Mouse (Mus musculus) heart, postnatal 4 days (tissue): ENCODE data around the gene Atp2b1. TPM values are rescaled to one million over a fixed set of nuclear protein-coding genes. Genes with fewer than 3 reads are reported as not detected.

Source experiments
- DNase-seq: peaks from one replicate; pipeline ENCODE4 v3.0.0; 2021
- total RNA-seq, 2 experiments: library from RNA; stranded (reverse); gene quantifications; 2 replicates each; pipeline ENCODE4 v1.2.3; 2021

Atp2b1 gene
- 10 to 100 TPM; 82.7 to 83.4 TPM for total RNA-seq

DNA sequence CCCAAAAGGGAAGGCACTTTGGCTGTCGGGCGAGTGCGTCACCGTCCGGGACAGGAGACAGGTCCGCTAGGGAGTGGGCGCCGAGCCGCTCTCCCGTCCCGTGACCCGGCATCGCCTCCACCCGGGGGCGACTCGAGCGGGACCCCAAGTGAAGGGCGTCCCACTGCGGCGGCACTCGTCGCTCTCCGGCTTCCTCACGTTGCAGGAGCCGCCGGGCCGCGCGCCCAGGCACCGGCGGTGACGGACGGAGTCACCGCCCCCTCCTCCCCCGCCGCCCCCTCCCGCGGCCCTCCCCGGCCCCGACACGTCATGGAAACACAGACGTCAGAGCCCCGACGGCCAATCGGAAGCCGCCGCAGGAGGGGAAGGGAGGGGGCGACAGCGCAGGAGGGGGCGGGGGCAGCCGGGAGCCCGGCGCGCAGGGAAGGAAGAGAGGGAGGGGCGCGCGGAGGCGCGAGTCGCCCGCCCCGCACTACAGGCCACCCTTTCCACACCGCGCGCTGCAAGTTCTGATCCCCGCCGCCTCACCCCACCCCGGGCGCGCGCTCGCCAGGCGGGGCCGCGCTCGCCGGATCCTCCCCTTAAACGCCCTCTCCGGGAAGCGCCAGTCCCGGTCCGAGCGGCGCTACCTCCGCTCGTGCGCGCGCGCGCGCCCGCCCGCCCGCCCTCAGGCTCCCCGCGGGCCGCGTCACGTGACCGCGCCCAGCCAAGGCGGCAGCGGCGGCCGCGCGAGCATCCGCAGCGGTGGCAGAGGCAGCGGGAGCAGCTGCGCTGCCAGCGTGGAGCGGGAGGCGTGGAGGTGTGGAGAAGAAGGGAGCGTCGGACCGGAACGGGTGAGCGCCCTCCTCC lies at the start of gene Atp2b1:
Gene Atp2b1 (plus strand): TSS at position 446 of the 849 bp plus-strand sequence.
- DNase-seq = peak; percentile 96

- DNase-seq = no peak
Observed at GRCm38 (mm10) chr10:98864851-98865250, 49.4 kb upstream of the Atp2b1 start.

DNA sequence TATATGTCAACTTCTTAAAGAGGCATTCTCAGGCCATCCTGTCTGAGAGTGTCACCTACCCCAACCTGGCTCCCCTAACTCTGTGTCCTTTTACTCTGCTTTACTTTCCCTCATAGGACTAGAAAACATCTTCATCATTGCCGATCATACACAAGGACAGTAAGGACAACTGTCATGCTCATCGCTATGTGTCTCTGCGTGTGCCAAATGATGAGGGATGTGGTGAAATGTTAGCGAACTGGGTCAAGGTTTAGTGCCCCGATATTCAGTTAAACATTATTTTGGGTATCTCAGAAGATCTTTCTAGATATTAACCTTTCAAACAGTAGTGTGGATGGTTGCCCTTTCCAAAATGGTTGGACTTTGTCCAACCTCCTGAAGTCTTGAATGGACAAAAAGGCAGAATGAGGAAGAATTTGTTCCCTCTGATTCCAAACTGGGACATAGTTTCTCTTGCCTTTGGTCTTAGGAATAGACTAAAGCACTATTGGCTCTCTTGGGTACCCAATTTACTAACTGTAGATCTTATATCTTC lies 47.3 kb upstream of the Atp2b1 start:
- no peak for DNase-seq

- DNase-seq = no peak
Observed at GRCm38 (mm10) chr10:98868351-98868908, 45.8 kb upstream of the Atp2b1 start.

- no peak for DNase-seq
Observed at GRCm38 (mm10) chr10:98877855-98878254, 36.4 kb upstream of the Atp2b1 start.

DNA sequence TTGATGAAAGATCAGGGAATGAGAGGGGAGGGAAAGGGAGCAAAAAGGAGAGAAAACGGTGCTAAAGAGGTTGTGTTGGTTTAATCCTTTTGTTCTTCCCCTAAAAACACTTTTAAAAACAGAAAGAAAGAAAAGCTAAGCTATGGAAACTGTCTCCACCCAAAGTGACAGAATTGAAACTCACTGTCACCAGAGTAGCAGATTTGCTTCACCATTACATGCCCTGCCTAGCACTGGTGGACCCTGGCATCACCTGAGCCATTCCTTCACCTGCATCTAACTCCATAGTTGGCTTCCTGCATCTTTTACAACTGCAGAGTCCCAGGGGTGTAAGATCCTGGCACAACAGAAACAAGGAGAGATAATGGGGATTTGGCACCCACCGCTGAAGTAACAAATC lies 35.6 kb upstream of the Atp2b1 start:
- DNase-seq = no peak

- no peak for DNase-seq
Observed at GRCm38 (mm10) chr10:98880057-98880456, 34.1 kb upstream of the Atp2b1 start.

GRCm38 (mm10) chr10:98880711-98881110 lies 33.5 kb upstream of the Atp2b1 start:
- DNase-seq = no peak

- no peak for DNase-seq
Observed at GRCm38 (mm10) chr10:98881492-98881891, 32.7 kb upstream of the Atp2b1 start.

- no peak for DNase-seq
Observed at GRCm38 (mm10) chr10:98882587-98882986, 31.6 kb upstream of the Atp2b1 start.

DNA sequence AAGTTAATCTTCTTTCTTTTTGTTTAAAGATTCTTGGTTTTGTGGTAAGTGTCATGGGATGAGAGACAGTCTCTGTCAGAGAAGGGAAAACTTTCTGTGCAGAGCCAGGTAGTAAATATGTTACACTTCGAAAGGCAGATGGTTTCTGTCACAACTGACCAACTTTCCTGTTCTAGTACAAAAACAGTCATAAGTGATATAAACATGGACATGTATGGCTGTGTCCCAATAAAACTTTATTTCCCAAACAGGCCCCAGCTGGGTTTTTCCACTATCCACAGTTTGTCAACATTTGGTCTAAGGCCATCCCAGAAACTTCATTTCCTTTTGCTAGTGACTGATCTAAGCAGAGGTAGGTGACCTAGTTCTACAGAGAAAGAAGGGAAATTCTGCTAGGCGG lies 29.8 kb upstream of the Atp2b1 start:
- no peak for DNase-seq

GRCm38 (mm10) chr10:98886770-98887271 lies 27.4 kb upstream of the Atp2b1 start:
- no peak for DNase-seq

GRCm38 (mm10) chr10:98891361-98891760 lies 22.8 kb upstream of the Atp2b1 start:
- no peak for DNase-seq

GRCm38 (mm10) chr10:98897507-98897906 lies 16.7 kb upstream of the Atp2b1 start:
- no peak for DNase-seq

DNA sequence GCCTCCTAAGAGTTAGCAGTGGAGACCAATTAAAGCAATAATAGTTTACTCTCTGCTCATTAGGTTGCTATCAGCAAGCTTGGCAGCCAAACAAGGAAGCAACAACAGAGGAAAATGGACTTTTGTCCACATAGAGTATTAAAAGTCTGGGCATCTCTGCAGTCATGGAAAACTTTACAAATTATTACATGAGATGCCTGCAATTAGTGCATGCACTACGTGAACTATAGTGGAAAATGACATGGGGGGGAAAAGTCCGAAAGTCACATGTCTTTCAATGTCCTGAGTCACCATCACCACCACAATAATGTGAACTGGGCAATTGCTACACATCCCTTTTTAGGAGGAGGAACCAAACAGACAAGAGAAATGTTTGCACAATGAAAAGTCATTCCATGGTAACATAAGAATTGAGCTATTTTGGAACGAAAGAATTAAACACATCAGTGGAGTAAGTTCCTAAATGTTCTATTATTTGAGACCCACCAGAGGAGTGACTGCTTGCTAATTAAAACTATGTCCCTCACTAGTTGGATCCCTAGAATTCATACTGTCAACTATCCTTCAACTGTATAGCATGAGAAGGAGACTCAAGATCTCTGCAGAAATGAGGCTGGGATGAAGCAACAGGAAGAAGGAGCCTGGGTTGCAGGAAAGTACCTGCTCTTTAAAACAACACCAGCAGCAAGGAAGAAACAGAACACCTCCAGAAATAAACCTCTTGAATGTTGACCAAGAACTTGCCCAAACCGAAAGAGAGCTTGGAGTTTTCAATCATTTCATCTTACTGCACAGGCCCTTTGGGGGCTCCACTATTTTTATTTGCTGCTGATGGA lies 16.1 kb upstream of the Atp2b1 start:
- DNase-seq = no peak

GRCm38 (mm10) chr10:98901533-98901932 lies 12.7 kb upstream of the Atp2b1 start:
- no peak for DNase-seq

GRCm38 (mm10) chr10:98905987-98906386 lies 8.2 kb upstream of the Atp2b1 start:
- DNase-seq = no peak

GRCm38 (mm10) chr10:98906941-98907549 lies 7.2 kb upstream of the Atp2b1 start:
- DNase-seq = no peak

GRCm38 (mm10) chr10:98913610-98913960 lies 621 bp upstream of the Atp2b1 start:
- DNase-seq = no peak

DNA sequence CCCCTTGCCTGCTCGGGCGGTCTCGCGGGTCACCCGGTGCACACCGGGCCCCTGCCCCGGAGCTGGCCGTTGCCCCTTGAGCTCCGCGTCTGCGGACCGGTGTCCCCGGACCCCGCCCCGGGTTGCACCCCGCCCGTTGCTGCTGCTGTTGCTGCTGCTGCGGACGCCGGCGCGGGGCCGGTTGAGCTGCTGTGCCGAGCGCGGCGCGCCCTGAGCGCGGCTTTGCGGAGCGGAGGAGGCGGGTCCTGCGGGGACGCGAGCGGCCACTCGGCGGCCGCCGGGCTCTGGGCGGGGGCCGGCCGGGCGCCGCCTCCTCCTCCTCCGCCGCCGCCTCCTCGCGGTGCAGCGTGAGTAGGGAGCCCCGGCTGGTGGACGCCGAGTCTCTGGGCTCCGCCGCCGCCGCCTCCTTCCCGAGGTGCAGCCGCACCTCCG lies 620 bp downstream of the Atp2b1 start:
- DNase-seq = peak; percentile 87

DNA sequence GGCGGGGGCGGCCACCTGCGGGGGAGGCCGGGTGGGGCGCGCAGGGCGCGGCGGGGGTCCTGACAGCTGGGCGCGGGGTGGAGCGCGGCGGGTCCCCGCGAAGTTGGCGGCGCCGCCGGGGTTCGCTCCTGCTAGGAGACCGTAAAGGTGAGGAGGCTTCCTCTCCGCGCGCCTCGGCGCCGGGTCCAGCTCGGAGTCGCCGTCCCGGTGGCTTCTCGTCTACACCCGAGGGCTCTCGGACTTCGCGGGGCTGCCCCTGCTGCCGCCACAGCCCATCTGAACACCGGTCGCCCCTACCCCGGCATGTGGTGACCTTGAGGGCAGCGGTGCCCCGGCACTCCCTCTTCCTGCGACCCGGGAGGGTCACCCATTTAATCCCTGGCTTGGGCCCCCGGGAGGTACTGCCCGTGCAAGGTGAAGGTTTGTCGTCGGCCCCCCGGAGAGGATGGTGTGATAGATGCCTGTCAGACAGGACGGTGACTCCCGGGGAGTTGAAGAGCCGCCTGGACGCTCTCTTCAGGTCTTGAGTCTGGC lies 1.3 kb downstream of the Atp2b1 start:
- peak; percentile 57 for DNase-seq
